Mouse (Mus musculus): ENCODE data around the gene Hmgcl. TPM values are rescaled to one million over a fixed set of nuclear protein-coding genes. Genes with fewer than 3 reads are reported as not detected.

Gene Hmgcl
- polyA plus RNA-seq, 1 experiment from 2014 or later, result 91.4 TPM

GRCm38 (mm10) chr4:135945706-135946105 lies 542 bp upstream of the Hmgcl start:
- peak overlapping the region; percentile 92; the same call in 1 of the 2 replicates for H3K9ac ChIP-seq
- peak; percentile 3; the same call in 1 of the 2 replicates for ATAC-seq (ENCODE audit: insufficient read depth)

GRCm38 (mm10) chr4:135946659-135947301 lies 532 bp downstream of the Hmgcl start:
- Histone ChIP-seq H3K4me2 (peak overlapping the region; percentile 90), H3K4me1 (replicated peaks) (peaks cover 57% of the 10 kb centered on the region), H3K27ac (replicated peaks) (peak overlapping the region; percentile 80), H3K36me3 (replicated peaks) (peaks cover 15% of the 10 kb centered on the region), H3K9ac (peak overlapping the region; percentile 92), H3K9me3 (replicated peaks) (no peaks in the 10 kb centered on the region), H3K27me3 (no peaks in the 10 kb centered on the region), H3K4me3 (replicated peaks) (peak overlapping the region; percentile 86)
- ATAC-seq (ENCODE audit: insufficient read depth), result peak; percentile 26
- under 1% methylated on average over 28 of the region's 28 CpGs for WGBS (ENCODE audit: insufficient replicate concordance)

More at GRCm38 (mm10) chr4:135945706-135946105, 542 bp upstream of the Hmgcl start:
- peak overlapping the region; percentile 86 for H3K4me3 ChIP-seq (replicated peaks)
- H3K9me3 ChIP-seq (replicated peaks), result no peaks in the 10 kb centered on the region
- peaks cover 8% of the 10 kb centered on the region for H3K36me3 ChIP-seq (replicated peaks)
- peaks cover 57% of the 10 kb centered on the region for H3K4me1 ChIP-seq (replicated peaks)
- peak overlapping the region; percentile 80 for H3K27ac ChIP-seq (replicated peaks)
- H3K27me3 ChIP-seq, result no peaks in the 10 kb centered on the region
- peak overlapping the region; percentile 90 for H3K4me2 ChIP-seq
- 64% methylated on average over 10 of the region's 10 CpGs for WGBS (ENCODE audit: insufficient replicate concordance)

GRCm38 (mm10) chr4:135948142-135948541 lies 1.9 kb downstream of the Hmgcl start:
- Histone ChIP-seq H3K27ac (replicated peaks) (no peak overlapping the region; the same call in 1 of the 2 replicates), H3K4me3 (replicated peaks) (peak overlapping the region; percentile 2; the same call in 1 of the 2 replicates), H3K4me1 (replicated peaks) (peaks cover 52% of the 10 kb centered on the region), H3K9me3 (replicated peaks) (no peaks in the 10 kb centered on the region), H3K36me3 (replicated peaks) (peaks cover 28% of the 10 kb centered on the region), H3K9ac (no peak overlapping the region), H3K27me3 (no peaks in the 10 kb centered on the region), H3K4me2 (peak overlapping the region; percentile 90)
- WGBS (ENCODE audit: insufficient replicate concordance), result 77% methylated on average over 8 of the region's 8 CpGs
- no peak for ATAC-seq (ENCODE audit: insufficient read depth)

- Histone ChIP-seq H3K4me3 (replicated peaks) (no peak overlapping the region), H3K36me3 (replicated peaks) (peaks cover 37% of the 10 kb centered on the region), H3K4me1 (replicated peaks) (peaks cover 50% of the 10 kb centered on the region), H3K4me2 (no peak overlapping the region), H3K9ac (no peak overlapping the region), H3K27ac (replicated peaks) (no peak overlapping the region), H3K27me3 (no peaks in the 10 kb centered on the region), H3K9me3 (replicated peaks) (no peaks in the 10 kb centered on the region)
- WGBS (ENCODE audit: insufficient replicate concordance), result 81% methylated on average over 10 of the region's 10 CpGs
- no peak for ATAC-seq (ENCODE audit: insufficient read depth)
Observed at GRCm38 (mm10) chr4:135949475-135949874, 3.2 kb downstream of the Hmgcl start.

- no peak overlapping the region for H3K4me2 ChIP-seq
- no peak overlapping the region for H3K4me3 ChIP-seq (replicated peaks)
- H3K9ac ChIP-seq, result no peak overlapping the region
- H3K4me1 ChIP-seq (replicated peaks), result peaks cover 50% of the 10 kb centered on the region
- H3K9me3 ChIP-seq (replicated peaks), result no peaks in the 10 kb centered on the region
- no peak overlapping the region for H3K27ac ChIP-seq (replicated peaks)
- H3K36me3 ChIP-seq (replicated peaks), result peaks cover 41% of the 10 kb centered on the region
- 60% methylated on average over 6 of the region's 6 CpGs for WGBS (ENCODE audit: insufficient replicate concordance)
- H3K27me3 ChIP-seq, result no peaks in the 10 kb centered on the region
- ATAC-seq (ENCODE audit: insufficient read depth), result no peak
Observed at GRCm38 (mm10) chr4:135949911-135950310, 3.7 kb downstream of the Hmgcl start.

- no peaks in the 10 kb centered on the region for H3K27me3 ChIP-seq
- no peak overlapping the region for H3K4me3 ChIP-seq (replicated peaks)
- no peak overlapping the region for H3K27ac ChIP-seq (replicated peaks)
- ATAC-seq (ENCODE audit: insufficient read depth), result no peak
- no peak overlapping the region for H3K9ac ChIP-seq
- no peak overlapping the region for H3K4me2 ChIP-seq
- H3K36me3 ChIP-seq (replicated peaks), result peaks cover 45% of the 10 kb centered on the region
- no peaks in the 10 kb centered on the region for H3K9me3 ChIP-seq (replicated peaks)
- H3K4me1 ChIP-seq (replicated peaks), result peaks cover 47% of the 10 kb centered on the region
- 77% methylated on average over 6 of the region's 6 CpGs for WGBS (ENCODE audit: insufficient replicate concordance)
Observed at GRCm38 (mm10) chr4:135950365-135950764, 4.1 kb downstream of the Hmgcl start.

GRCm38 (mm10) chr4:135951505-135951904 lies 5.3 kb downstream of the Hmgcl start:
- Histone ChIP-seq H3K4me3 (replicated peaks) (no peak overlapping the region), H3K9me3 (replicated peaks) (no peaks in the 10 kb centered on the region), H3K27ac (replicated peaks) (no peak overlapping the region), H3K36me3 (replicated peaks) (peaks cover 55% of the 10 kb centered on the region), H3K4me2 (no peak overlapping the region), H3K27me3 (no peaks in the 10 kb centered on the region), H3K4me1 (replicated peaks) (peaks cover 39% of the 10 kb centered on the region), H3K9ac (no peak overlapping the region)
- 83% methylated on average over 3 of the region's 3 CpGs for whole genome bisulfite sequencing (ENCODE audit: insufficient replicate concordance)
- no peak for ATAC-seq (ENCODE audit: insufficient read depth)

- ATAC-seq (ENCODE audit: insufficient read depth), result no peak
- H3K9ac ChIP-seq, result no peak overlapping the region
- H3K9me3 ChIP-seq (replicated peaks), result no peaks in the 10 kb centered on the region
- H3K36me3 ChIP-seq (replicated peaks), result peaks cover 66% of the 10 kb centered on the region
- no peak overlapping the region for H3K27ac ChIP-seq (replicated peaks)
- H3K4me2 ChIP-seq, result no peak overlapping the region
- no peak overlapping the region for H3K4me3 ChIP-seq (replicated peaks)
- 61% methylated on average over 3 of the region's 3 CpGs for WGBS (ENCODE audit: insufficient replicate concordance)
- H3K4me1 ChIP-seq (replicated peaks), result peaks cover 34% of the 10 kb centered on the region
- H3K27me3 ChIP-seq, result no peaks in the 10 kb centered on the region
Observed at GRCm38 (mm10) chr4:135953179-135953578, 6.9 kb downstream of the Hmgcl start.

- no peak for ATAC-seq (ENCODE audit: insufficient read depth)
- H3K4me1 ChIP-seq (replicated peaks), result peaks cover 35% of the 10 kb centered on the region
- H3K27me3 ChIP-seq, result no peaks in the 10 kb centered on the region
- no peak overlapping the region for H3K4me2 ChIP-seq
- WGBS (ENCODE audit: insufficient replicate concordance), result 24% methylated on average over 2 of the region's 2 CpGs
- H3K36me3 ChIP-seq (replicated peaks), result peaks cover 73% of the 10 kb centered on the region
- H3K9me3 ChIP-seq (replicated peaks), result no peaks in the 10 kb centered on the region
- H3K9ac ChIP-seq, result no peak overlapping the region
- H3K27ac ChIP-seq (replicated peaks), result 0 out of 2 replicates have a peak overlapping the region, but pooled peaks have one; percentile 33
- H3K4me3 ChIP-seq (replicated peaks), result no peak overlapping the region
Observed at GRCm38 (mm10) chr4:135954241-135954640, 8.0 kb downstream of the Hmgcl start.

- ATAC-seq (ENCODE audit: insufficient read depth), result no peak
- 0 out of 2 replicates have a peak overlapping the region, but pooled peaks have one; percentile 29 for H3K27ac ChIP-seq (replicated peaks)
- no peak overlapping the region for H3K4me2 ChIP-seq
- H3K27me3 ChIP-seq, result no peaks in the 10 kb centered on the region
- H3K4me1 ChIP-seq (replicated peaks), result peaks cover 34% of the 10 kb centered on the region
- H3K9ac ChIP-seq, result no peak overlapping the region
- peaks cover 84% of the 10 kb centered on the region for H3K36me3 ChIP-seq (replicated peaks)
- H3K4me3 ChIP-seq (replicated peaks), result no peak overlapping the region
- WGBS (ENCODE audit: insufficient replicate concordance), result 77% methylated on average over 9 of the region's 9 CpGs
- H3K9me3 ChIP-seq (replicated peaks), result no peaks in the 10 kb centered on the region
Observed at GRCm38 (mm10) chr4:135955886-135956285, 9.6 kb downstream of the Hmgcl start.

- H3K4me2 ChIP-seq, result peak overlapping the region; percentile 25
- no peaks in the 10 kb centered on the region for H3K27me3 ChIP-seq
- peaks cover 70% of the 10 kb centered on the region for H3K36me3 ChIP-seq (replicated peaks)
- no peak overlapping the region for H3K9ac ChIP-seq
- peak overlapping the region; percentile 73 for H3K27ac ChIP-seq (replicated peaks)
- H3K4me3 ChIP-seq (replicated peaks), result no peak overlapping the region
- WGBS (ENCODE audit: insufficient replicate concordance), result 60% methylated on average over 8 of the region's 8 CpGs
- peaks cover 49% of the 10 kb centered on the region for H3K4me1 ChIP-seq (replicated peaks)
- peak; percentile 55 for ATAC-seq (ENCODE audit: insufficient read depth)
- H3K9me3 ChIP-seq (replicated peaks), result no peaks in the 10 kb centered on the region
Observed at GRCm38 (mm10) chr4:135958354-135958753, 12.1 kb downstream of the Hmgcl start.

Data from liver, embryonic 15.5 days (tissue).